Mouse (Mus musculus) monocyte, adult 2 months (primary cell): ENCODE measurements around the gene Dlx4.
A peak's percentile ranks its signal among the peaks of the same experiment; 100 is the strongest.

Experiments
- DNase-seq, 2 experiments: peaks; one replicate each; pipeline ENCODE4 v3.0.0; 2022; ENCODE audit warnings: low spot score in 2 of 2, low read depth in 1 of 2

The Dlx4 gene

DNA sequence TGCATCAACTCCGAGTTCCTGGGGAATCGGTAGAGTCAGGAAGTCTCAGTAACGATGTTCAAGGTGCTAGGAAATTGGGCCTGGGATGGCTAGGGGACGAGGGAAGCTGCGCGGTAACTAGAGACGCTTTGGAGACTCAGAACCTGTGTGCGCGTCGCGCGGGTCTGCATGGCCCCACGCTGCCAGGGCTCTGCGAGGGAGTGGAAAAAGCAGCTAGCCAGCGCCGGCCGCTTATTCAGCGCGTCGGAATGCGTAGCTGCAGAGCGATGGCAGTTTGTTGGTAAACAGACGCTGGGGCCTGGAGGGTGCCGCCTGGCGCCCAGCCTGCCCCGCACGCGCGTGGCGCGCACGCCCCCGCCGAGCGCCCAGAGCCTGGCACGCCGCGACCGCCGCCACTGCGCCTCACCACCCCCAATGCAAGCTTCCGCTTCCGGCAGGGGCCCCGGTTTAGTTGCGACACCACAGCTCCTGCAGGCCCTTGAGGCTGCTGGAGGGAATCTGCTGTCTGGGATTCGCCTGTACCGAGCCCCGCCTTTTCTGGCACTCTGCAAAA, at the start of gene Dlx4:
Dlx4 (minus strand) TSS at position 413 of the 553 bp plus-strand sequence.
- peak in 1 of 2 experiments; percentile 18 for DNase-seq

- DNase-seq = no peak
These were observed 43.8 kb upstream of the Dlx4 start for GRCm38 (mm10) chr11:95189863-95190262.

DNA sequence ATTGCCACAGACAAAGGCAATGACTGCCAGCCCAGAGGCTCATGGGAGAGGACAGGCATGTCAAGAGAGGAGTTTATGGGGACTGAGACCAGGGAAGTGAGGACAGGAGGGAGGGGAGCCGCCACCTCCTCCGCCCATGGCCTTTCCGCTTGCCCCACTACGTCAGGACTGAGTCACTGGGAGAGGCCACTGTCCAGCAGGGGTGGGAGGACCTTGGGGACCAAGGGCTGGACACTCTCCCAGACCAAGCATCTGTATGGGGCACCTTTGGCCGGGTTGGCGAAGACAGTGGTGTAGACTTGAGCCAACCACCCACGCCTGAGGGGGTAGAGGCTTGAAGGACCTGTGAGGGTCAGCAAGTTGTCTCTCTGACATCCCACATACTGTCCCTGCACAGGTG, 40.8 kb upstream of the Dlx4 start:
- no peak for DNase-seq

DNA sequence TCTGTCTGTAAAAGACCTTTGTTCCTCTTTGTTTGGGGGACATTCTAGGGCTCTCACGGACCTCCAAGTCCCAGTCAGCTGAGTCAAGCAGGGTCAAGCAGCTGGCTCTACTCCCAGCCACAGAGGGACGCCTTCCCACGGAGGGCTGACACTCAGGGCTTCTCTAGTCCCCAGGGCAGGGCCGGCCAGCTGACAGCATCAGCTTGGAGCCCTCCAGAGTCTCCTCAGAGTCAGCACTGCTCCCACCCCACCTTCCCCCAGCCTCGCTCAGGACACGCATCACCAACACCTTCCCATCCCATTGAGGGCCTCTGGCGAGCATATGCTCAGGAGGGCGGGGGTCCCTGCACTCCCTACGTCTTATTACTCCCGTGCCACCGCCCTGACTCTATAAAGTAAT, 39.6 kb upstream of the Dlx4 start:
- DNase-seq = no peak

DNA sequence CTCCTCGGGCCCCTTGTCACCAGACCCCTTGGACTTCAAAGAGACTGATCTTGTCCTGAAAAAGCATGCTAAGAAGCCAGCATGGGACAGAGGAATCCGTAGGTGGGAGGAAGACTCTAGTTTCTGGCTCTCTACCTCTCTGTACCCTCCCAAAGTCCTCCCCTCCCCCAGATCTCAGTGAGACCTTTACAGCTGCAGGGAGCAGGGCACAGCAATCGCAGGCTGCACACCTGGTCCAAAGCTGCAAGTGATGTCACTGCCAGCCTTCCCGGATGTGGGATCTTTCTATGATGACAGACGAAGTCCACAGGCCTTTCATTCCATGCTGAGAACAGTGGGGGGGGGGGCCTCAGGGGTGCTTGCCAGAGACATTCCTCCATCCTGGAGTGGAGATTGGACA, 38.5 kb upstream of the Dlx4 start:
- no peak for DNase-seq

- DNase-seq = no peak
These were observed 33.2 kb upstream of the Dlx4 start for GRCm38 (mm10) chr11:95179311-95179710.

- DNase-seq = no peak
These were observed 19.8 kb upstream of the Dlx4 start for GRCm38 (mm10) chr11:95165857-95166256.

GRCm38 (mm10) chr11:95161708-95162107, 15.6 kb upstream of the Dlx4 start:
- no peak for DNase-seq

DNA sequence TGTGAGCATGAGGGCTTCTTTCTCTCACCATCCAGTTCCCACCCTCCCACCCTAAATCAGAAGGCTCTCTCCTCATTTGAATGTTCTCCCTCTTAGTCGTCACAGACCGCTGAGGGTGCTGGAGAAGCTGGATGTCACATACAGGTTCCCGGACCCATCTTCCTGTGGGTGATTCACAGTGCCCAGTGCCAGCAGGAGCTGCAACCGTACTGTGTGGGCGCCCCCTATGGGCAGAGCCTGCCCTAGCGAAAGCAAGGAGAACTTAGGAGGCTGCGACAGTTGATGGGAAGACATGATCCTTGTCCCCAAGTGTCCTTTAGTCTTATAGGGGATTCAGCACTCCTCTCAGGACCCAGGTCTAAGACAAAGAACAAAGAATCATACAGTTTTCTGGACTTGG, 14.6 kb upstream of the Dlx4 start:
- DNase-seq = no peak

DNA sequence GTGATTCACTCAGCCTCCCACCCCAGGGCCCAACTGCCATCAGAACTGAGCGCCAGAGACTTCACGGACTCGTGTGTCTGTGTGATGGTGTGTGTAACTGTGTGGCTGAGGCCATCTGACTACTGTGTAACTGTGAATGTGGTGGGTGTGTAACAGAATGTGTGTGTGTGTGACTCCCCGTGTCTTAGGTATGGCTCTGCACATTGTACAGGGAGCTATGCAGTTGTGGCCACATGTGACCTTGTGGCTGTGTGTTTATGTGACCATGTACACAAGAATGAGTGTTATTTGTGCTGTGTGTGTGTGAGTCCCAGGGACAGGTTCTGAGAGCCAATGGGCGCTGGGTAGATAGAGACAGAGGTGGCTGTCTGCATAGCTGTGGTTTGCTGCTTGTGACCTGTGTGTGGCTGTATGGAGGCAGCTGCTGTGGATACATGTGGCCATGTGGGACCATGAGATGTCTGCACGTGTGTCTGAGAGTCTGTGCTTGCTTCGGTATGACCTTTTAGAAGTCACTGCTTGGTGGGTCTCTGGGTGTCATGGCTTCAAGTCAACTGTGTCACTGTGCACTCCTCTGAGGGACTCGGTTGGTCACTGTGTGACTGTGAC, 13.8 kb upstream of the Dlx4 start:
- no peak for DNase-seq

- no peak for DNase-seq
These were observed 11.8 kb upstream of the Dlx4 start for GRCm38 (mm10) chr11:95157872-95158271.

- no peak for DNase-seq
These were observed 11.3 kb upstream of the Dlx4 start for GRCm38 (mm10) chr11:95157356-95157755.

GRCm38 (mm10) chr11:95155511-95155910, 9.4 kb upstream of the Dlx4 start:
- DNase-seq = no peak

DNA sequence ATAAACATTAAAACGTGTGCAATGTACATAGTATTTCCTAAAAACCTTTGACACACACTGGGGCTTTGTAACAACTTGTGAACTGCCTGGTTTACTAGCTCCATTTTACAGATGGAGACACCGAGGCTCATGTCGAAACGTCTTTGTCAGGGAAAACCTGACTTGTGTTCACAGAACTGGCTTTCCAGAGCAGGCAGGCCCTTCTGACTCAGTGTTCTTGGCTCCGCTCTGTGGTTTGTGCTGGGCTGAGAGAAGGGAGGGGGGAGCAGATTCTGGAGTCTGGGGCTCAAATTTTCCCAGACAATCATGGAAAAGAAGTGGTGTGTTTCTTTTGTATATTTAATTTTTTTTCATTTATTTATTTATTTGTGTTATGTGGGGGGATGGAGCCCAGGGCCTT, 7.6 kb upstream of the Dlx4 start:
- no peak for DNase-seq

- DNase-seq = no peak
These were observed 7.1 kb upstream of the Dlx4 start for GRCm38 (mm10) chr11:95153116-95153515.

- no peak for DNase-seq
These were observed 4.4 kb upstream of the Dlx4 start for GRCm38 (mm10) chr11:95150269-95151049.

DNA sequence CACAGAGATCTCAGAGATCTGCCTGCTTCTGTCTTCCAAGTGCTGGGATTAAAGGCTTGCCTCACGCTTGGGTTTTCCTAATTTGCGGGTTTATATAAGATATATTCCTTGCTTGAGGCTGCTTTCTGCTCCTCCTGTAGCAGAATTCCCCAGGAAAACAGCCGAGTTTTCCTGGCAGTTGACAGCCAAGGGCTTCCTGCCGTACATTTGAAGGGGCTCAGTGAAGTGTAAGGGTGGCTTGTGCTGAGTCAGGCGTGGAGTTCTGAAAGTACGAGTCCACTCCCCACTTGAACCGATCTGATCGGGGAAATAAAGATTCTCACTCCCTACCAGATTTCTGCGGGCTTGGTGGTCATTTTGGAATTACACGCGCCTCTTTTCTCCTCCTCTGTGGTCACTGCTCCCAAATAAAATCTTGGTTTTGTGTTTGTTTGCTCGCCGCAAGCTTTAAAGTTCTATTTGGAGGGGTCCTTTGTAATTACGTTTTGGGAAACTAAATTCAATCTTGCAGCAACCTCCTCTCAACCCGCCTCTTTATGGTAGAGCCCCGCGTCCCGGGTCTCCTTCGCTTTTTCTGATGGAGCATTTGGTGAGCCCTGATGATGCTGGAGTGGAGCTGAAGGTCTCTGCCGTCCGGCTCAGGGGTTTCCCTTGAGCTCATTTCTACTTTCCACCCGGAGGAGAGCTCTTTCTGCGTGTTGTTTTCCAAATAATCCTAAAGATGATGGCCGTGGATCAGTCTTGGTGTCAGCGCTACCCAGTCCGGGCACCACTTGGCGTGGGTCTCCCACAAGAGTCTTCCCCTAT, 3.6 kb upstream of the Dlx4 start:
- no peak for DNase-seq

GRCm38 (mm10) chr11:95148754-95149153, 2.7 kb upstream of the Dlx4 start:
- DNase-seq = no peak

- no peak for DNase-seq
These were observed 1.0 kb downstream of the Dlx4 start for GRCm38 (mm10) chr11:95144946-95145483.

GRCm38 (mm10) chr11:95144091-95144945, 1.7 kb downstream of the Dlx4 start:
- DNase-seq = no peak
